Mouse (Mus musculus) urinary bladder, postnatal 25 days (tissue): ENCODE results near the gene Zdhhc14.
A peak's percentile ranks its signal among the peaks of the same experiment; 100 is the strongest.

Source experiments
- DNase-seq: peaks from one replicate; pipeline ENCODE4 v3.0.0; 2022; ENCODE audit warnings: low spot score

Gene Zdhhc14

DNA sequence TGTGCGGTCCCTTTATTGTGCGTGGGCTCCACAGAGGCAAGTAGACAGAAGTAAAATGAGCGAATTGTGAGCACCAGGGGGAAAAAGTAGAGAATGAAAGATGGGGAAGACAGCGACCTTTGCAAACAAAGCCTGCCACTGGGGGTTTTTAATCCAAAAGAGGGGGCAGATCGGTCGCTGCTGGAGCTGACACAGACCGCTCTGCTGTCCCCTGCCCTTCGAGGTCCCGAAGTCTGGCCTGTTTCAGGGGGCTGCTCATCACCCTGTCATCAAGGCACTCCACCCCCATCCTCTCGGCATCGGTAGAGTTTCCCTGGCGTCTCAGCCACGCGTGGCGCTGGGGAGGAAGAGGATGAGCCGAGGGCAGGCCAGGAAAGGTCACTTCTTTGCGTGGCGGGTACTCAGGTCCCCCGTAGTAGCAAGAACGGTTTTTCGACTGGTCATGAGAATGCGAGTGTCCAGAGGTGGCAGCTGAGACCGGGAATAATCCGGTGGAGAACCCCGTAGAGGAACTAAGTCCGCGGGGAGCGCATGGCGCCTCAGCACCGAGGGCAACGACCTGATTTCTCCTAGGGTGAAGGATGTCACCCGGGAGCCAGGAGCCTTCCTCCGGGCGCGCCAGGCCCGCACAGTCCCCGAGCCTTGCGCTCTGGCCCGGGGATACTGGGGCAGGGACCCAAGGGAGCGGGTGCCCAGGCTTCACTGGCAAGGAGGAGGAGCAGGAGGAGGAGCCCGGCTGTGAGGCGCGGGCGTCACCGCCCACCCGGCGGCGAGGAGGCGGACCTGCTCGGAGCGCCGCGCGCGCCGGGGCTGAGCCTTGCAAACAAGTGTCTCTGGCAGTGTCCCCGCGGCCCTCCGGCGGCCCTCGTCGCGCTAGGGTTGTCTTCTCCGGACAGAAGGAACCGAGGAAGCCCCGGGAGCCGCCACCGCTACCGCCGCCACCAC, at the start of gene Zdhhc14:
Gene Zdhhc14, plus strand, starts transcription at position 757 of the 945 bp plus-strand sequence.
- peak; percentile 85 for DNase-seq

DNA sequence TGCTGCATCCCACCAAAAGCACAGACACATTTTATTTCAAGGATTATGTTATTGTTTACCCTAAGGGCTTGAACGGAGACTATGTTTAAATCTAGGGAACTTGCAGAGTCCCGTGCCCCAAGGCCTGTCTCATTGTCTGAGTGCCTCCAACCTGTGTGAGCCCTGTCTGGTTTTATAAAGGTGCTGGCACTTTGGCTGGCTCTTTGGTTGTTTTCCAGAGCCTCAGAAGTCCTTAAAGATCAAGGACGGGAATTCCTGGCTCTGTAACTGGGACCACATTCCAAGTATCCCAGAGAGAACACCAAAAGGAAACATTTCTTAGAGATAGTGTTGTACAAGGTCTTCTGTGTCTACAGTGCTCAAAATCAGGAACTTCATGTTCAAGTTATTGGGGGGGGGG, 49.1 kb upstream of the Zdhhc14 start:
- DNase-seq, result no peak

DNA sequence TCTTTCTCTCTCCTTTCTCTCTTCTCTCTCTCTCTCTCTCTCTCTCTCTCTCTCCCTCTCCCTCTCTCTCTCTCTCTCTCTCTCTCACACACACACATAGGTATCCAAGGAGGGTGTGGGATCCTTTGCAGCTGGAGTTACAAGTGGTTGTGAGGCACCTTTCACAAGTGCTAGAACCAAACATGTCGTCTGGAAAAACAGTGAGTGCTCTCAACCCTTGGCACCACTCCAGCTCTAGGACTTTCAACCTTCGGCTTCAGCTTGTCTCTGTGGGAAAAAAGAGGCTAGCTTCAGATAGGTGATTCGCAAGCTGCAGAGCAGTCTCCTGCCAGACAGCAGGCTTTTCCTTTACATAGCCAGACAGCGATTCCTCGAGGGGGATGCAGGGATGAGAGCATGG, 48.6 kb upstream of the Zdhhc14 start:
- no peak for DNase-seq

GRCm38 (mm10) chr17:5453657-5454056, 38.7 kb upstream of the Zdhhc14 start:
- no peak for DNase-seq

- no peak for DNase-seq
Observed at GRCm38 (mm10) chr17:5463912-5464311, 28.4 kb upstream of the Zdhhc14 start.

DNA sequence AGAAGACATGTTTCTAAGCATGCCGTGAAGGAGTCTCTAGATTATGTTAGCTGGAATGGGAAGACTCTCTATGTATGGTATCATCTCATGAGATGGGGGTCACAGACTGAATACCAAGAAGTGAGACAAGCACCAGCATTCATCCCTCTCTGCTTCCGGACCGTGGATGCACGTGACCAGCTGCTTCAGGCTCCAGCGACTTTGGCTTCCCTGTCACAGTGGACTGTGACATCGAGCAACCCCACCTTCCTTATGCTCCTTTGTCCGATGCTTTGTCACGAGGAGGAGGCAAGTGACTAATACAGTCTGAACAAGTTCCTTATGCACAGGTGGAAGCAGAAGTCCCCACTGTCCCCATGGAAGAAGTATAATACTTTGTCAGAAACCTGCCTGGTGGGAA, 25.6 kb upstream of the Zdhhc14 start:
- DNase-seq, result no peak

DNA sequence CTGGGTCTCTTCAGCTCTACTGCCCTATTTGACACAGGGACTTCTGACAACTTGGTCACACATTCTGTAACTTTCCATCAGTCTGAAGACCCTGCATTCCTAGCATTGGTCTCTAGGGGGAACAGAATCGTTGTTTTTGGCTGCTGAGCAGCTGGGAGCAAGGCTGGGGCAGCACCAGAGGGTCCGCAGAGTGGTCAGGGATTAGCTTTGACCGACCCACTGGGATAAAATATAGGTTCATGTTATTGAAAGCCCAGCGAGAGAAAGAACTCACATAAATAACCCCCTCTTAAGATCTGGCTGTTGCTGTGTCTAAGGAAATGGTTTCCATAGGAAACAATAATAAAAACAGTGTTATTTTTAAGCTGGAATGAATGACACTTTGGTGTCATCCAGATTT, 25.2 kb upstream of the Zdhhc14 start:
- no peak for DNase-seq

DNA sequence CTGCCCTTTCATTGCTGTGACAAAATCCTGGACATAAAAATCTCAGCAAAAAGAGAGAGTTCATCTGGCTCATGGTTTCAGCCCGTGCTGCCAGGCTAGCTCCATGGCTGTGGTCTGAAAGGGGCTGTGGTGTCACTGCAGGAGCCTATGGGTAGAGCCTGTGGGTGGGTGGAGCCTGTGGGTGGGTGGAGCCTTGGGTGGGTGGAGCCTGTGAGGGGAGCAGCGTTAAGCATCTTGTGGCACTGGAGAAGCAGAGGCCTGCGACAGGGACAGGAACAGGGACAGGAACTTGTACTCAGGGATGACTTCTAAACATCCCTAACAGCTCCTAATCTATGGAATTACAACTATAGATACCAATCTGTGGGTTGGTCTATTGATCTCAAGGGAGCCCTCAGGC, 20.1 kb upstream of the Zdhhc14 start:
- DNase-seq, result no peak

GRCm38 (mm10) chr17:5475960-5476725, 16.2 kb upstream of the Zdhhc14 start:
- no peak for DNase-seq

DNA sequence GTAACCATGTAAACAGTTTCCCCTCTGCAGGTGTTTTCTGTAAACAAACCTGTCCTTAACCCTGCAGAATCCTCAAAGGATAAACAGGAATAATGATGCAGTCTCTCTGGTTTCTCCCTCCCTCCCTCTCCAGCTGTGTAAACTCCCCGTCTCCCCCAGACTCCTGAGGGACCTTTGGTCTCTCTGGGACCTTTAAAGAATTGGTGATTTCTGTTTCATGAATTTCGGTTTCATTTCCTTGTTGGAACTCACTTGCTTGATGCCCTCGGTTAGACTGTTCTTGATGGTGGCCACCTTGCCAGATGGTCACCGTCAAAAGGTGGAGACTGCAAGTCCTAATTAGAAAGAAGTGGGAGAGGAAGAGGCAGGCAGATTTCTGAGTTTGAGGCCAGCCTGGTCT, 8.9 kb upstream of the Zdhhc14 start:
- DNase-seq, result no peak

GRCm38 (mm10) chr17:5484663-5485062, 7.7 kb upstream of the Zdhhc14 start:
- no peak for DNase-seq

DNA sequence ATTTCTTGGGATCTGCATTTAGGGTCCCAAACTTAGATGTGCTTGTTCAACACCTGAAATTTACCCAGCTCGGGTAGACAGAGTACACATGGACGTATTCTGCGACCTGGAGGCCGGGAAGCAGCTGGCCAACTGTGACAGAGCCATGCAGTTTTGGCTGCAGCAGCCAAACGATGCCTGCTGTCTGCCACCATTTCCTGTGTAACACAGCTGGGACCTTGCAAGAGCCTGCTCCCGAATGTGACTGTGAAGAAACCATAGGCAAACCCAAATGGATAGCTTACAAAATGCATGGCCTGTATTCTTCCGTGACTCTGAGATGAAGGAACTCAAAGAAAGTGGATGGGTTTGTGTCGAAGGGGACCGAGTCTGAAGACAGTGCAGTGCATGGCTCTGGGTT, 4.2 kb upstream of the Zdhhc14 start:
- DNase-seq, result no peak

DNA sequence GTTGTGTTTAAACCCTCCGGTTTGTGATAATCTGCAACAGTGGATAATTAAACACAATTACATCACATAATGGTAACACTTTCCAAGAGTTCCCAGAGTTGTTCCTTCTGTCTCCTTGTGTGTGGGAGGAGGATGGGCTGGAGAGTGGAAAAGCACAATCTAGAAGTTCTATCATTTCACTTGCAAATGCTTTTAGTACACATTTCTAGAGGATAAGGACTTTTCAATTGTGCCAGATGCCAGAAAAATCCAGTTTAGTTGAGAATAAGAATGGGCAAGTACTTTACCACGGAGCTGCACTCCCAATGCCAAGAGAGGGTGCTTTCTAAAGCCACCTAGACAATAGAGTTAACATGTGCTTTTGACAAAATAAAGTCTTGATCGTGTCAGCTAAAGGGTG, 2.0 kb upstream of the Zdhhc14 start:
- no peak for DNase-seq

DNA sequence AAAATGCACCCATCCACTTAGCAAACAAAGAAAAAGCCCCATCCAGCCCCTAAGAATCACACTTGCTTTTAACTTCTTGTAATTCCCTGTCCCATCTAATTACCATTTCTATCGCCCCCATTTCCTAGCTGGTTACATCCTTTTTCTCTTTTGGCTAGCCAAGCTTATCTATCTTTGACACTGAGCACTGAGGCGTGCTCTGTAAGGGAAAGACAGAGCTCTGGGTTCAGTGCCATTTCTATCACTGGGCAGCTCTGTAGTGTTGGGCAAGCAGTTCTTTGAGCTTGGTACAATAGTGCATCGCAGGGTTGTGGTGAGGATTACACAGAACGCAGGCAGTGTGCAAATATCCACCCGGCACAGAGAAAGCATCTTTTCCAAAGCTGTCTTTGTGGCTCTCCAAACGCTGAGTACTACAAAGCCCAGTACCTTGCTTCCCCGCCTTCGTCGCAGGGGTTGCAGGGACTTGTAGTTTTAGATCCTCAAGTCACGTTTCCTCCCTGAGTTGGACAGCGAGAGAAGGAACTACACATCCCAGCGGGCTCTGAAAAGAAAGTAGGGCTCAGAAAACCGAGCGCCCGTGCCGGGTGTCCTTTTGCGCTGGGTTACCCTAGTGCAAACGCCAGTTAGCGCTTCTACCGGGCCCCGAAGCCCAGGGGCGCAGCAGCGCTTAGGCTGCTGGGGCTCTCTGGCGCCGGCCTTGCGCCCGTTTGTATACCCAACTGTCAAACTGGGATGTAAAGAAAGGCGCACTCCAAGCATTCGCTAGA, 1.1 kb upstream of the Zdhhc14 start:
- peak; percentile 73 for DNase-seq

DNA sequence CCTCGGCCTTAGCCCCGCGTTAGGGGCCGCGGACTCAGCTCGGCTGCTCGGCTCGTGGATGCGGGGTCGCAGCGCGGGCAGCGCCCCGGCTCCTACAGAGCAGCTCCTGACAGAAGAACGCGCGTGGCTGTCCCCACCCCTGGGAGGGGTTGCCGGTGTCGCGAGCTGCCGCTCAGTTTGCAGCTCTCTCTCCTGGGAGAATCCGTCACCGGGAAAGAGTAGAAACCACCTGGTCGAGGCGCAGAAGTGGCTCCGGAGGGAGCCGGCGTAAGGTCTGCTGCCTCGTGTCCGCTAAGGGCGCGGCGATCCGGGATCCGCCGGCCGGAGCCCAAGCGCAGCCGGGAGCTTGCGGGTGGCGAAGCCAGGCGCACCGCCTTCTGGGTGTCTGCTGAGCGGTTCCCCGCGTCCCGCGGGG, 396 bp downstream of the Zdhhc14 start:
- DNase-seq, result peak; percentile 60

DNA sequence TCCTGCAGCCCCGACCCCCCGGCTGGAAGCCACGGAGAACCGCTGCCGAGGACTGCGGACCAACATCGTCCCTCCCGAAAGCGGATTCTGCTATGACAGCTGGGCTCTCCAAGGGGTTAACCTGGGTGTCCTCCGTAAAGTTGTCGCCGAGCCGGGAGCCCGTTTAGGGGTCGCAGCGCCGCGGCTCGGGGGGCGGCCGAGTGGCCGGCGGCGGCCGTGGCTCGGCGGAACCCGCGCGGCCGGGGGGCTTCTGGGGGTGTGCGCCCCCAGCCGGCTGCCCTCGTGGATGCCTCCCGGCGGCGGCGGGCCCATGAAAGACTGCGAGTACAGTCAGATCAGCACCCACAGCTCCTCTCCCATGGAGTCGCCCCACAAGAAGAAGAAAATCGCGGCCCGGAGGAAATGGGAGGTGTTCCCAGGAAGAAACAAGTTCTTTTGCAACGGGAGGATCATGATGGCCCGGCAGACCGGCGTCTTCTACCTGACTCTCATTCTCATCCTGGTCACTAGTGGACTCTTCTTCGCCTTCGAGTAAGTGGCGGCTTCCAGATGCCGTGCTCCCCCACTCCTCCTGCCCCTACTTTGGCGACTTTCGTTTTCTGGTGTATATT, 909 bp downstream of the Zdhhc14 start:
- peak; percentile 31 for DNase-seq

DNA sequence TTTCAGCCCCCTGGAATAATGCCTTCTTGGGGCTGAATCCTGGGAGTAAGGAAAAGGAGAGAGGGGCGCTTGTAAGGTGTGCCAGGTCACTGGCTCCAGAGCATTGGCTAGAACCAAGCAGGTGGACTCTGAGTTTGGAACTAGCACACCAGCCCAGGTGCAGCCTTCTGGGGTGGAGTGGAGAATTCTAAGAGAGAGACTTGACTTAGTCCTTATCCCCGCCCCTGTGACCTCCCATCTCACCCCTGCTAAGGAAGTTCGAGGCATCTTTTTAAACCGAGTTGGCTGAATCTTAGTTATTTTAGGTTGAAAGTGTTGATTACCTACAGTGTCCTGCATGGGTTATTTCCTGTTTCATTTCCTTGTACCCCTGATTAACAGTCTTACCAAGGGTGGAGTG, 1.5 kb downstream of the Zdhhc14 start:
- no peak for DNase-seq

DNA sequence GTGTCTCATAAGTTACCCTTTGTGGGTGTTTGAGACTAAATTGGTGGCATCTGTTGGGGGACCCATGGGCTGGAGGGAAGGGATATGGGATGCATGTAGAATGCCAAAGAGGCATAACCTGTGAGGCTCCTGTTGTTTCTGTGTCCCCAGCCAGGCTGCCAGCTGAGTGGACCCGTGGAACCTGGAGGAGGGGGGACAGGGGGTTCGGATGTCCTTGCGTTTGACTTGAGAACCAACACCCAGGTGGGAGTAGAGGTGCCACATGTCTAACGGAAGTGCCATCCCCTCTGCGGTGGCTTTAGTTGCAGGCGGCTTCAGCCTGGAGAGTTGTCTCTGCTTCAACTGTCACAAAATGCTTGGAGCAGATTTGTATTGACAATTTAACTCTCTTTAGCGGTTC, 2.5 kb downstream of the Zdhhc14 start:
- no peak for DNase-seq

GRCm38 (mm10) chr17:5497695-5498094, 5.3 kb downstream of the Zdhhc14 start:
- DNase-seq, result no peak

GRCm38 (mm10) chr17:5498996-5499395, 6.6 kb downstream of the Zdhhc14 start:
- DNase-seq, result no peak

GRCm38 (mm10) chr17:5503981-5504760, 11.8 kb downstream of the Zdhhc14 start:
- no peak for DNase-seq
